Mouse (Mus musculus) ES-E14 (cell line): ENCODE measurements at regions not wholly inside any gene's neighbourhood (a gene's known extent, or its start where the extent isn't known, plus 50 kb on each side); places are given as distances from the start of the nearest gene placed in this dataset.

Experiments
- DNase-seq: peaks from one replicate; pipeline ENCODE4 v3.0.0-alpha.2; 2013; ENCODE audit warnings: low read depth, low spot score
- H3K27ac ChIP-seq: 2 replicates; pipeline ENCODE4 v1.5.1; 2012; ENCODE audit warnings: low read depth, mild to moderate bottlenecking, low read length, moderate library complexity, mixed read lengths; ENCODE audit not compliant: poor library complexity, insufficient read depth, severe bottlenecking
- H3K36me3 ChIP-seq: 2 replicates; pipeline ENCODE4 v1.6.1; 2012; ENCODE audit warnings: mild to moderate bottlenecking, low read length, moderate library complexity, mixed read lengths; ENCODE audit not compliant: control insufficient read depth, poor library complexity, insufficient read depth, severe bottlenecking
- H3K4me1 ChIP-seq, 2 experiments: fragments of 150-350 bp in 1 of 2; sonication (generic) in 1 of 2; 2 replicates each; pipeline ENCODE4 v1.6.1; 2012; ENCODE audit warnings: low read length in 2 of 2, mild to moderate bottlenecking in 1 of 2, mixed read lengths in 1 of 2; ENCODE audit not compliant: control insufficient read depth in 2 of 2, insufficient read depth in 2 of 2, poor library complexity in 1 of 2
- H3K4me3 ChIP-seq, 2 experiments: fragments of 150-350 bp in 1 of 2; sonication (generic) in 1 of 2; 2 replicates each; pipeline ENCODE4 v1.5.1; 2012; ENCODE audit warnings: low read length in 2 of 2, low read depth in 1 of 2, mild to moderate bottlenecking in 1 of 2, mixed read lengths in 1 of 2; ENCODE audit not compliant: insufficient read depth in 1 of 2, poor library complexity in 1 of 2, severe bottlenecking in 1 of 2
- H3K9ac ChIP-seq: 2 replicates; pipeline ENCODE4 v1.6.1; 2012; ENCODE audit warnings: low read depth, mild to moderate bottlenecking, low read length, mixed read lengths; ENCODE audit not compliant: poor library complexity, insufficient read depth, severe bottlenecking
- H3K9me3 ChIP-seq: fragments of 150-350 bp; sonication (generic); 2 replicates; pipeline ENCODE4 v1.6.1; 2012; ENCODE audit warnings: low read depth, mild to moderate bottlenecking, low read length; ENCODE audit not compliant: control insufficient read depth, insufficient read depth
- CHD2 ChIP-seq: IDR thresholded peaks from 2 replicates; pipeline ENCODE4 v1.6.1; 2014; ENCODE audit warnings: mild to moderate bottlenecking, low read depth, low read length, inconsistent platforms
- HCFC1 ChIP-seq: IDR thresholded peaks from 2 replicates; pipeline ENCODE4 v1.6.1; 2012; ENCODE audit warnings: low read length, inconsistent platforms, borderline replicate concordance; ENCODE audit not compliant: insufficient read depth
- MAFK ChIP-seq: IDR thresholded peaks from 2 replicates; pipeline ENCODE4 v1.6.1; 2014; ENCODE audit warnings: mild to moderate bottlenecking, low read depth, low read length, inconsistent platforms; ENCODE audit not compliant: insufficient read depth
- ZC3H11A ChIP-seq: IDR thresholded peaks from 2 replicates; pipeline ENCODE4 v1.6.1; 2012; ENCODE audit warnings: low read depth, mild to moderate bottlenecking, inconsistent platforms, low read length, borderline replicate concordance
- ZNF384 ChIP-seq: IDR thresholded peaks from 2 replicates; pipeline ENCODE4 v1.6.1; 2012; ENCODE audit warnings: low read depth, low read length, inconsistent platforms
- in situ Hi-C, 2 experiments: fragments of 600-800 bp; cut with MboI; formaldehyde crosslinking; loops; one replicate each; pipeline ENCODE4 v1.15.1; 2025; ENCODE audit warnings: low sequenced_read_pairs in 2 of 2, inconsistent platforms in 1 of 2; ENCODE audit not compliant: unreplicated experiment in 2 of 2

DNA sequence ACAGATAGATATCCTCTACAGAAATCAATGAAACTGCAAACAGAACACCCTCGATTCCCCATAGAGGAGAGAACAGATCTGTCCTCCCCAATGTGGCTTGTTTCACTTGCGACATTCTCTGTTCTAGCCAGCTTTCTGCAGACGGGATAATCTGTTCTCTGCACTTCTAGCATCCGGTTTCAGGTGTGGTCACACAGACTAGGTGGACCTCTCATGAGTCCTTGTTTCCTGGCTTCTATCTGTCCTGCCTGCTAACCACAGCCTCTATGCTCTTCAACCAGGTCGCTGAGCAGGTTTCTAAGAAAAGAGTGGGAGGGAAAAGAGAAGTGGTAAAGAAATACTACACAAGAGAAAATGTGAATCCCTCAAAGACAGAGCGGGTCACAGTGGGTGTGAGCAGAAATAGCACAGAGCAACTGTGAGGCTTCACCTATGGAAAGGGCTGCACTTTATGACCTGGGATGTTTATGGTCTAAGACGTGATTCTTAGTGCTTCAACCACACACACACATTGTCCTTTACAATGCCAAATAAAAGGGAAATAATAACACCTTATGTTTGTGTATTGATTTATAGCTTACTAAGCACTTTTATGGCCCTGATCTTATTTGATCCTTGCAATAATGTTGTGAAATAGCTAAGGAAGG is 164.1 kb upstream of the Rpl34 start:
- no peak overlapping the region for H3K9ac ChIP-seq
- no peak overlapping the region for H3K4me3 ChIP-seq
- no peak overlapping the region for H3K27ac ChIP-seq
- in situ Hi-C loops: loop anchor here in 1 of 2 experiments (10.0 kb wide), 1 partner anchor 341 kb away; no protein-coding TSS in a partner anchor
- DNase-seq: no peak
- H3K4me1 ChIP-seq: no peaks in the 10 kb centered on the region
- TF ChIP-seq CHD2 (no peak), ZC3H11A (no peak), MAFK (no peak), HCFC1 (no peak), ZNF384 (no peak)
- no peaks in the 10 kb centered on the region for H3K36me3 ChIP-seq
- no peaks in the 10 kb centered on the region for H3K9me3 ChIP-seq

DNA sequence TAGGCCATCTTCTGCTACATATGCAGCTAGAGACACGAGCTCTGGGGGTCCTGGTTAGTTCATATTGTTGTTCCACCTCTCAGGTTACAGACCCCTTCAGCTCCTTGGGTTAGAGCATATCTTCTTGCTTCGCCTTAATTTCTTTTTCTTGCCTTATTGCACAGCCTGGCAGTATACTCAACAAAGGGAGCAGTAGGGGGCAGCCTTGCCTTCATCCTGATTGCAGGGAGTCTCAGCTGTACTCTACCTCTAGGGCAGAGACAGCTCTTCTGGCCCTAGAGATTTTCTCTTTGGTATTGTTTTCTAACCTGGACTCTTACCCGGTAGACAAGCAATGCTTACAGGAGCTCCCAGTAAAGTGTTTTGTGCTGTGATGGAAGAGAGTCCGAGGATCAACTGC is 161.1 kb upstream of the Rpl34 start:
- Histone ChIP-seq H3K4me3 (no peak overlapping the region), H3K9me3 (no peaks in the 10 kb centered on the region), H3K9ac (no peak overlapping the region), H3K36me3 (no peaks in the 10 kb centered on the region), H3K4me1 (no peaks in the 10 kb centered on the region), H3K27ac (no peak overlapping the region)
- no peak for DNase-seq
- in situ Hi-C loops: loop anchor here in 1 of 2 experiments (10.0 kb wide), 1 partner anchor 343 kb away; no protein-coding TSS in a partner anchor
- TF ChIP-seq ZNF384 (no peak), HCFC1 (no peak), CHD2 (no peak), MAFK (no peak), ZC3H11A (no peak)

DNA sequence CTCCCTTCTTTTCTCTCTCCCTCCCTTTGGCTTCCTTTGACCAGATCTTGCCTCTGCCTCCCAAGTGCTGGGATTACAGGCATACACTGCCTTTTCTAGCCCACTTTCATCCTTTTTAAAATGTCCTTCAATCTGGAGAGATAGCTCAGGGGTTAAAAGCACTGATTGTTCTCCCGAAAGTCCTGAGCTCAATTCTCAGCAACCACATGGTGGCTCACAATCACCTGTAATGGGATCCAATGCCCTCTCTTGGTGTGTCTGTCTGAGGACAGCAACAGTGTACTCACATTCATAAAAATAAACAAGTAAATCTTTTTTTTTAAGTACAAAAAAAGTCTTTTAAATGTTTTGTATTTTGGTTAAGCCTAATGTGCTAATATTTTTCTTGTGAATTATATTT is 158.4 kb upstream of the Rpl34 start:
- no peaks in the 10 kb centered on the region for H3K9me3 ChIP-seq
- in situ Hi-C loops: loop anchor here in 1 of 2 experiments (10.0 kb wide), 1 partner anchor 346 kb away; no protein-coding TSS in a partner anchor
- H3K4me3 ChIP-seq: no peak overlapping the region
- no peak overlapping the region for H3K27ac ChIP-seq
- TF ChIP-seq ZNF384 (no peak), ZC3H11A (no peak), HCFC1 (no peak), MAFK (no peak), CHD2 (no peak)
- H3K4me1 ChIP-seq: no peaks in the 10 kb centered on the region
- no peak for DNase-seq
- H3K36me3 ChIP-seq: no peaks in the 10 kb centered on the region
- no peak overlapping the region for H3K9ac ChIP-seq

DNA sequence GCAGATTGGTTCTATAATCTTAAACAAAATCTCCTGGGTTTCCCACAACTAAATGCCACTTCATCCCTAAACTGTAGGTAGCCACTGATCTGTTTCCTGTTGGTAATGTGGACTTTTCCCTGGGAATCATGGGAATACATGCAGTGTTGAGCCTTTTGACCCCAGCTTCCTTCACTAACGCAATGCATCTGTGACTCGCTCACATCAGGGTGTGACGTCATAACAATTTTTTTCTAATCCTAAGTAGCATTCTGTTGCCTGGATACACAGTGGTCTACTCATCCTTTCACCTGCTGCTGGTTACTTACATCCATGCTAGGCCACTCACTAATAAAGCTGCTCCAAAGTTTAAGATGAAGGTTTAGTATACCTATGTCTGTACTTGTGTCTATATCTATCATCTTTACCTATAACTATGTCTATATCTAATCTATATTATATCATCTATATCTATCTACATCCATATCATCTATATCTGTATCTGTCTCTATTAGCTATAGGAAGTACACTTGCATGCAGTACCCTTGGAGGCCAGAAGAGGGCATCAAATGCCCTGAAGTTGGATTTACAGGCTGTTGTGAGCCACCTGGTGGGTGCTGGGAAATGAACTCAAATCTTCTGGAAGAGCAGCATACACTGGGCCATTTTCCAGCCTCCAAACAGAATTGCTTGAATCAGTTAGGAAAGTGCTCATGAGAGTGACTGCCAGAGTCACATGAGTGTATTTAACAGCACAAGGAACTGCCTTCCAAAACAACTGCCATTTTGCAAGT is 157.5 kb upstream of the Rpl34 start:
- no peaks in the 10 kb centered on the region for H3K9me3 ChIP-seq
- in situ Hi-C loops: loop anchor here in 1 of 2 experiments (10.0 kb wide), 1 partner anchor 347 kb away; no protein-coding TSS in a partner anchor
- H3K36me3 ChIP-seq: no peaks in the 10 kb centered on the region
- TF ChIP-seq ZC3H11A (peak; percentile 96), HCFC1 (no peak), ZNF384 (no peak; the same call in 1 of the 2 replicates), MAFK (no peak), CHD2 (no peak)
- H3K4me3 ChIP-seq: no peak overlapping the region
- H3K27ac ChIP-seq: no peak overlapping the region
- DNase-seq: peak; percentile 77
- no peaks in the 10 kb centered on the region for H3K4me1 ChIP-seq
- H3K9ac ChIP-seq: no peak overlapping the region
